Mouse (Mus musculus) kidney, embryonic 15.5 days (tissue): Measurements from ENCODE around the gene Gm45837. TPM values are rescaled to one million over a fixed set of nuclear protein-coding genes. Genes with fewer than 3 reads are reported as not detected.

ENCODE experiments used
- ATAC-seq: fragments of 200-750 bp; cut with Nextera tagmentation; replicated peaks from 2 replicates; pipeline ENCODE4 v1.8.0; 2017; ENCODE audit warnings: moderate TSS enrichment; ENCODE audit not compliant: low FRiP score
- H3K27ac ChIP-seq: fragments of 300-500 bp; sonication (generic); 2 replicates; pipeline ENCODE4 v1.5.1; 2015; ENCODE audit warnings: mild to moderate bottlenecking, inconsistent platforms
- H3K27me3 ChIP-seq: fragments of 300-500 bp; sonication (generic); 2 replicates; pipeline ENCODE4 v1.6.1; 2015; ENCODE audit warnings: inconsistent platforms
- H3K36me3 ChIP-seq: fragments of 300-500 bp; sonication (generic); 2 replicates; pipeline ENCODE4 v1.6.1; 2015; ENCODE audit warnings: inconsistent platforms
- H3K4me1 ChIP-seq: fragments of 300-500 bp; sonication (generic); 2 replicates; pipeline ENCODE4 v1.6.1; 2015; ENCODE audit warnings: inconsistent platforms
- H3K4me2 ChIP-seq: fragments of 300-500 bp; sonication (generic); 2 replicates; pipeline ENCODE4 v1.6.1; 2015; ENCODE audit warnings: moderate library complexity, mild to moderate bottlenecking, inconsistent platforms
- H3K4me3 ChIP-seq: fragments of 300-500 bp; sonication (generic); replicated peaks from 2 replicates; pipeline ENCODE4 v1.5.1; 2015; ENCODE audit warnings: mild to moderate bottlenecking, inconsistent platforms
- H3K9ac ChIP-seq: fragments of 300-500 bp; sonication (generic); 2 replicates; pipeline ENCODE4 v1.6.1; 2015; ENCODE audit warnings: mild to moderate bottlenecking, inconsistent platforms
- H3K9me3 ChIP-seq: fragments of 300-500 bp; sonication (generic); replicated peaks from 2 replicates; pipeline ENCODE4 v1.6.1; 2016; ENCODE audit warnings: inconsistent platforms
- WGBS: fragments of 180-500 bp; shearing (Covaris S2); methylation state at CpG from one replicate; pipeline ENCODE4 v1.1.7; 2015; ENCODE audit warnings: mixed read lengths; 5-methylcytosine and 5-hydroxymethylcytosine counted together
- polyA plus RNA-seq: library from polyadenylated mRNA; unstranded; fragments of >200 nt; fragmentation: Nextera tagmentation; extraction: Ambion mirVana; gene quantifications from 2 replicates; pipeline ENCODE4 v1.2.1, GENCODE M21; 2015

Gene Gm45837
- polyA plus RNA-seq, 1 experiment from 2014 or later, result 0.21 TPM

DNA sequence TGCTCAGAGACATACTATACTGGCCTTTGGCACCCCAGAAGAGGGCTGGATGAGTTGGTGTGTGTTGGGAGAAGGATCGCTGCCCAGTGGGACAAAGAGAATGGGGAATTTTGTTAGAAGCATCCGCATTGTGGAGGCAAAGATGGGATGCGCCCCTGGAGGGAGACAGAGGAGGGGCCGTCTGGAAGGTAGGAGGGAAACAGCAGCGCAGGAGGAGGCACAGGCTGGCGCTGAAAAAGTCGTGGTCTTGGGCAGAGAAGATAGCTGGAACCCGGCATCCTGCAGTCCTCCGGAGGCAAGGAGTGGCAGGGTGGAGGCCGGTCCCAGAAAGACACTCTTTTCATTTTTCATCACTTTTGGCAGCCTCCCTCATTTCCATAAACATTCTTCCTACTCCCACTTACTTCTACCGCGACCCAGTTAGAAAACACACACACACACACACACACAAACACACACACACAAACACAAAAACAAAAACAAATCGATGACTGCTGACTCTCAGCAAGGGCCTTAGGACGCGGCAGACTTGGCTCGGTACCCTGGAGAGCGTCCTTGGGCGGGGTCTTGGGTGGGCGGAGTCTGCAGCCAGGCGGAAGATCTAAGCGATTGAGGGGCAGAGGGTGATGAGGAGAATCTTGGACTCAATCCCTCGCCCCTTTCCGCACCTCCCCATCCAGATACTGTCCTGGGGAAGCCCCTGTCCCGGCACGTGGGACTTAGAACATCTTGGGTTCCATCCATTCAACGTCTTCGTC lies 8.5 kb downstream of the Gm45837 start:
- no peaks in the 10 kb centered on the region for H3K9me3 ChIP-seq
- no peak overlapping the region for H3K9ac ChIP-seq
- H3K27me3 ChIP-seq, result peaks cover 27% of the 10 kb centered on the region
- H3K27ac ChIP-seq, result no peak overlapping the region
- H3K4me1 ChIP-seq, result peaks cover 25% of the 10 kb centered on the region
- ATAC-seq, result no peak
- WGBS, result 4% methylated on average over 27 of the region's 27 CpGs
- H3K36me3 ChIP-seq, result no peaks in the 10 kb centered on the region
- H3K4me2 ChIP-seq, result no peak overlapping the region
- no peak overlapping the region for H3K4me3 ChIP-seq

DNA sequence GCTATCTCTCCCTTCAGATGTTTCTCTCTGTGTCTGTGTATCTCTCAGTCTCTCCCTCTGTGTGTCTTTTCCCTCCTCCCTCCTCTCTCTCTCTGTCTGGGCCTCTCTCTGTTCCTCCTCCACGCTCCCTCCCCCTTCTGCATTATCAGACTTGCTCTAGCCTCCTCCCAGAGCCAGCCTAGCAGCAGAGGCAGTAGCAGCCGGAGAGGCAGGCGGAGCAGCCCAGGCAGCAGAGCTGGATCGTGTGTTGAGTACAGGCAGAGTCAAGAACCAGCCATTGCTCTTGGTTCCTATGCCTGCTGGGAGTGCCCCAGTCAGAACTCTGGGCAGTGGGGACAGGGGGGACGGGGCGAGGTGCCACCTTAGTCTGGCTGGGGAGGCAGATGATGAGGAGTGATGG lies 10.8 kb downstream of the Gm45837 start, which contains the start of gene Pde2a:
Gene Pde2a (plus strand): TSS at position 163 of the 400 bp plus-strand sequence.
- Histone ChIP-seq H3K27me3 (peaks cover 27% of the 10 kb centered on the region), H3K27ac (no peak within 1 kb of the TSS), H3K9me3 (no peaks in the 10 kb centered on the region), H3K4me2 (no peak within 1 kb of the TSS), H3K4me1 (peaks cover 6% of the 10 kb centered on the region; the same call in 1 of the 2 replicates), H3K9ac (no peak within 1 kb of the TSS), H3K4me3 (no peak within 1 kb of the TSS), H3K36me3 (no peaks in the 10 kb centered on the region)
- WGBS, result 20% methylated on average over 6 of the region's 6 CpGs
- ATAC-seq, result no peak

DNA sequence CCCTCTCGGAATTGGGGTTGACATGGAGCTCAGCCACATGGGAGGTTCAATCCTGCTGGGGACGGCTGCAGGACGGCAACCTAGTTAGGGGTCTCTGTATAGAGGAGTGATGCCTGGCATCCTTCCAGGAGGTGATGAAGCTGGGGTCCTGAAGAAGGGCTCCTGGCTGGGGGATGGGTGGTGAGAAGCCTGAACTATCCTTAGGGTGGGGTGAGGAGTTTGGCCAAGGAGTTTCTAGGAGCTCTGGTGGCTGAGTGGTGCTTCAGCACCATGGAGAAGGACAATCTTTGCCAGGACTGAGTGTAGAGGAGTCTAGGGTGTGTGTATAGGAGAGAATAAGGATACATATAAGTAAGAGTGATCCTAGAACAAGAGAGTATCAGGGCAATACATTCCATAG lies 11.4 kb downstream of the Gm45837 start:
- 30% methylated on average over 3 of the region's 3 CpGs for WGBS
- Histone ChIP-seq H3K4me3 (no peak overlapping the region), H3K4me2 (no peak overlapping the region), H3K9me3 (no peaks in the 10 kb centered on the region), H3K36me3 (no peaks in the 10 kb centered on the region), H3K9ac (no peak overlapping the region), H3K4me1 (peaks cover 6% of the 10 kb centered on the region; the same call in 1 of the 2 replicates), H3K27ac (no peak overlapping the region), H3K27me3 (peaks cover 27% of the 10 kb centered on the region)
- no peak for ATAC-seq

DNA sequence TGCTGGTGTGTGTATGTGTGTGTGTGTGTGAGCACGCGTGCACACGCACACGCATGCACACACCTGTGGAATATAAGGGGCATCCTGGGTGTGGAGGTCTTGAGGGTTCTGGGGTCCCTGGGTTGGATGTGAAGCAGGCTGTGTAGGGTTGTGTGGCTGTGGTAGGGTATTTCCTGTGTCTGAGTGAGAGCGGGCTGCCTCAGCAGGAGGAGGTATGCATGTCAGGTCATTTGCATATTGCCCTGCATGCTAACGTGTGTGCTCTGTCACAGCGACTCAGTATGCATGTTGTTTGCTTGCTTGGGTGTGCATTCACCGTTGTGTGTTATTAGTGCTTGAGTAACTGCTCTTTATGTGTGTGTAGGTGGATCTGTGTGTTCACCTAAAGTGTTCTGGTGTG lies 12.0 kb downstream of the Gm45837 start:
- H3K27me3 ChIP-seq, result peaks cover 23% of the 10 kb centered on the region
- 87% methylated on average over 8 of the region's 8 CpGs for WGBS
- no peak overlapping the region for H3K9ac ChIP-seq
- H3K4me1 ChIP-seq, result peaks cover 5% of the 10 kb centered on the region; the same call in 1 of the 2 replicates
- no peak overlapping the region for H3K4me3 ChIP-seq
- ATAC-seq, result no peak
- H3K9me3 ChIP-seq, result no peaks in the 10 kb centered on the region
- H3K36me3 ChIP-seq, result no peaks in the 10 kb centered on the region
- H3K4me2 ChIP-seq, result no peak overlapping the region
- no peak overlapping the region for H3K27ac ChIP-seq

- no peak for ATAC-seq
- no peaks in the 10 kb centered on the region for H3K9me3 ChIP-seq
- no peak overlapping the region for H3K4me2 ChIP-seq
- no peak overlapping the region for H3K9ac ChIP-seq
- no peak overlapping the region for H3K4me3 ChIP-seq
- H3K36me3 ChIP-seq, result no peaks in the 10 kb centered on the region
- peaks cover 19% of the 10 kb centered on the region for H3K27me3 ChIP-seq
- peaks cover 4% of the 10 kb centered on the region; the same call in 1 of the 2 replicates for H3K4me1 ChIP-seq
- no peak overlapping the region for H3K27ac ChIP-seq
- WGBS, result 43% methylated on average over 6 of the region's 6 CpGs
Measured at GRCm38 (mm10) chr7:101423970-101424369, 13.3 kb downstream of the Gm45837 start.

DNA sequence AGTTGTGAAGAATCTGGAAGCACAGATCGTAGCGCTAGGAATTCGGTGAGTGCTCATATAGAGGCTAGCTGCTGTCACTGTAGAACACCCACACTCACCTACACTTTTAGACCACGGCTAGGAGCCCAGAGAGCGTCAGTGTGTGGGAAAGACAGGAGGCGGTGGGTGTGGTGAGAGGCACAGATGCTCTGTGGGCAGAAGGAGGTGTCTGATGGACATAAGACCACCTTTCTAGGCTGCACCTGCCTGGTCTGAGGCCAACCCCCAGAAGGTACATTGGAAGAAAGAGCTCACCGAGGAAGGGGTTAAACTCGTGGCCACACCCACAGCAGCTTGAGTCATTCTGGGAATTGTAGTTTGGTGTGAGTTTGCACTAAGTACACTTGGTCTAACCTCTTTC lies 16.0 kb downstream of the Gm45837 start:
- no peak for ATAC-seq
- Histone ChIP-seq H3K9ac (no peak overlapping the region), H3K27me3 (peaks cover 4% of the 10 kb centered on the region; the same call in 1 of the 2 replicates), H3K36me3 (no peaks in the 10 kb centered on the region), H3K4me2 (no peak overlapping the region), H3K4me1 (no peaks in the 10 kb centered on the region), H3K4me3 (no peak overlapping the region), H3K27ac (no peak overlapping the region), H3K9me3 (no peaks in the 10 kb centered on the region)
- 73% methylated on average over 8 of the region's 8 CpGs for WGBS

DNA sequence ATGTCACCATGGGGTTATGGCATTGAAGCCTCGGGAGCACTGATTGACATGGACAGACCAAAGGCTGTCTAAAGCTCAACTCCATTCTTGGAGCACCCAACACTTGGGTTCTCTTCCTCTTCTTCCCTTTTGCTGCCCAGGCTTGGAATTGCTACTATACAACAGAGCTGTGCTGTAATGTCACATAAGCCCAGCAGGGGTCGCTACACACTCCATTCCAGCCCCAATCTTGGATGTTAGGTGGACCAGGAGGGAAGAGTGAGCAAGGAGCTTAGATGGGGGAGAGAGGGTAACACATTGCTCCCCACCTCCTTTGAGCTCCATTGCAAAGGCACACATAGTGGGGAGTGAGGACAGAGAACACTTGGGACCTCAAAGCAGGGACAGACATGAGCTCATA lies 17.1 kb downstream of the Gm45837 start:
- H3K9ac ChIP-seq, result no peak overlapping the region
- H3K4me3 ChIP-seq, result no peak overlapping the region
- no peak overlapping the region for H3K4me2 ChIP-seq
- no peak overlapping the region for H3K27ac ChIP-seq
- no peaks in the 10 kb centered on the region for H3K4me1 ChIP-seq
- H3K36me3 ChIP-seq, result no peaks in the 10 kb centered on the region
- WGBS, result 27% methylated on average over 2 of the region's 2 CpGs
- H3K27me3 ChIP-seq, result no peaks in the 10 kb centered on the region
- no peaks in the 10 kb centered on the region for H3K9me3 ChIP-seq
- no peak for ATAC-seq

DNA sequence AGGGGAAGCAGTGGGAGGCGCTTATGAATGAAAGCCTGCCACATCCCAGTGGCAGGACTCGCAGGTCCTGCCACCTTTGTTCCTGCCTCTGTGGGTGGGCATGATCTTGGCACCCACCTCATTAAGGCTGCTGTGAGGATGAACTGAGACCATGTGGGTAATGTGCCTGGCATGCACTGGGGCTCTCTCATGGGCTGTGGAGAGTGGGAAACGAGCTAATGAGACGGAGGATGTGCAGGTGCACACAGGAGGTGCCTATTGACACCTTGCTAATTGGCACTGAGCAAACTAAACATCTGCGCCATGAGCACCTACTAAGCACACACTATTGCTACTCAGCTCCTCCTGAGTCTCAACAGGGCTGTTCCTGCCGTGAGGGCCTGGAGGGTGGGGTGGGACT lies 24.4 kb downstream of the Gm45837 start:
- Histone ChIP-seq H3K9me3 (no peaks in the 10 kb centered on the region), H3K27me3 (no peaks in the 10 kb centered on the region), H3K4me2 (no peak overlapping the region), H3K9ac (no peak overlapping the region), H3K27ac (no peak overlapping the region), H3K4me1 (no peaks in the 10 kb centered on the region), H3K4me3 (no peak overlapping the region), H3K36me3 (no peaks in the 10 kb centered on the region)
- WGBS, result 60% methylated on average over 6 of the region's 6 CpGs
- ATAC-seq, result no peak

DNA sequence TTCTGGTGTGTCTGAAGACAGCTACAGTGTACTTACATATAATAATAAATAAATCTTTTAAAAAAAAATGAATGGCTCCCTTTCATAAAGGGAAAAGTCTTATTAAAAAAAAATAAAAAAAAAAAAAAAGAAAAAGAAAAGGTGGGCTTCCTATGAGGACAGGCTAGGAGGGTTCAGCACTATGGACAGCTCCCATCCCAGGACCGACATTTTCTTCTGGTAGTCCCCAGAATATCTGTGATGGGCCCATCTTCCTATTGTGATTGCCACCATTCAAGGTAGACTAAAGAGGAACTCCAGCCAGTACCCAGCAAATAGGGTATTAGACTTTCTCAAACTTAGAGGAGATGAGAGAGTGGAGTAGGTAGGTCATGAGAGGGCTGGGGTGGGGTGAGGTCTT lies 27.2 kb downstream of the Gm45837 start:
- Histone ChIP-seq H3K27ac (no peak overlapping the region), H3K9me3 (no peaks in the 10 kb centered on the region), H3K9ac (no peak overlapping the region), H3K4me2 (no peak overlapping the region), H3K36me3 (no peaks in the 10 kb centered on the region), H3K27me3 (no peaks in the 10 kb centered on the region), H3K4me3 (no peak overlapping the region), H3K4me1 (no peaks in the 10 kb centered on the region)
- no peak for ATAC-seq
- WGBS, result 3% methylated on average over 1 of the region's 1 CpGs

DNA sequence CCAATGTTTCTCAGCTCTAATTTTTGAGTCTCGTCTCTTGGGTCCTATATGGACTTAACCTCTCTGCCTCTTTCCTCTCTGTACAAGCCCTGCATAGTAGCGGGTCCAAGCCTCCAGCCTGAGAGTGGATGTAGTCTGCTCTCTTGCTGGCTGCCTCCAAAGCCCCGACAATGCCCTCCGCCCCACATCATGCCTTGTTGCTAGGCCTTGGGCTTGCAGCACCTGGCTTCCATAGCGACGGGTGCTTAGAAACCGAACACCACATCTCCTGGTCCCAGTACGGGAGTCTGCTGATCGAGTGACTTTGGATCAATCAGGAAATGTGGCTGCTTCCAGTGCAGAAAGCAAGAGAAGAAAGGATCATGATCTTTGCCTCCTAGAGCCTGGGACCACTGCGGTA lies 32.4 kb downstream of the Gm45837 start:
- no peaks in the 10 kb centered on the region for H3K27me3 ChIP-seq
- WGBS, result 66% methylated on average over 10 of the region's 10 CpGs
- no peak for ATAC-seq

DNA sequence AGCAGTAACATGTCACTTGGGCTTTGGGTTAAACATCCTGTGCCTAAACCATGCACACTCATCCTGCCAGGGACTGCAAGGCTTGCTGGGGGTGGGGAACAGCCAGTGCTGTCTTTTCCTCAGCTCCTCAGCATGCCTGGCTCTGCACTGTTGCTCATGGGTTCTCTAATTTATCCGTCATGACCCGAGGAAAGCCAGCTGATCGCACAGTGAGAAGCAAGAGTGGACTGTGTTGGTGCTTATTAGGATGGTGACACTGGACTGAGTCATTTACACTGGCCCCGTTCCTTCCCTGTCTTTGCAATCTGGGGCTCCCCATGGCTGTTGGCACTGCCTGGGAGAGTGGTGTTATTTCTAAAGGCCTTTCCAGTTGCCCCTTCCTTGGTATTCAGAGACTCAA lies 33.5 kb downstream of the Gm45837 start:
- H3K27me3 ChIP-seq, result no peaks in the 10 kb centered on the region
- H3K9me3 ChIP-seq, result no peaks in the 10 kb centered on the region
- H3K27ac ChIP-seq, result no peak overlapping the region
- ATAC-seq, result no peak
- H3K4me3 ChIP-seq, result no peak overlapping the region
- no peak overlapping the region for H3K9ac ChIP-seq
- H3K4me2 ChIP-seq, result no peak overlapping the region
- H3K36me3 ChIP-seq, result no peaks in the 10 kb centered on the region
- 69% methylated on average over 4 of the region's 4 CpGs for WGBS
- no peaks in the 10 kb centered on the region for H3K4me1 ChIP-seq

More for the DNA sequence above, 32.4 kb downstream of the Gm45837 start:
- Histone ChIP-seq H3K4me2 (no peak overlapping the region), H3K4me3 (no peak overlapping the region), H3K9me3 (no peaks in the 10 kb centered on the region), H3K4me1 (no peaks in the 10 kb centered on the region), H3K36me3 (no peaks in the 10 kb centered on the region), H3K27ac (no peak overlapping the region), H3K9ac (no peak overlapping the region)

DNA sequence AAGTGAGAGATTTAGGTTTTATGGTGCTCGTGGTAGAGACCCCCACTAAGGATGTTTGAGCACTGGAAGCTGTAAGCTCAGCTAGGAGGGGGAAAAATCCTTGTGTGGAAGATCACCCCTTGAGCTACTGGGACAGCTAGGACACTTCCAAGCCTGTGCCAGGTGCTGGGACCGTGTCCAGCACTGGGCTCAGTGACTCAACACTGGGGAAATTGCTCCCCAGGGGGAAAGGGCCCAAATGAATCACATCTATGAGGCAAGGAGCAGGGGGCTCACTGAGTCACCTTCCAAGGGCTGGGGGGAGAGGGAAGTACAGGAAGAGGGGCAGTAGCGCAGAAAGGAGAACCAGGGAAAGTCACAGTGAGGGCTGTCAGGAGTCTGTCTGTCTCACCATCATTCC lies 39.2 kb downstream of the Gm45837 start:
- Histone ChIP-seq H3K4me1 (peaks cover 13% of the 10 kb centered on the region), H3K27me3 (peaks cover 25% of the 10 kb centered on the region), H3K27ac (no peak overlapping the region), H3K9ac (no peak overlapping the region), H3K36me3 (no peaks in the 10 kb centered on the region), H3K9me3 (no peaks in the 10 kb centered on the region), H3K4me2 (no peak overlapping the region), H3K4me3 (no peak overlapping the region)
- WGBS, result 35% methylated on average over 3 of the region's 3 CpGs
- no peak for ATAC-seq
